ENCODE assay signal across 13 mouse cellular contexts in genomic region chr5:92469201-92470130, GRCm38 (mm10). TPM values are rescaled to one million over a fixed set of nuclear protein-coding genes. Genes with fewer than 3 reads are reported as not detected.
DNase-seq lines count a peak whose midpoint lies in the region; ATAC-seq and TF ChIP-seq lines count a peak whose summit lies in the region.
"Had no signal": no experiment of that assay in that cellular context is flagged by ENCODE, and none has a peak within 500 bp of the region (broad histone marks: within the 10 kb centered on the region; RNA-seq: fewer than 3 reads in every experiment).

No protein-coding gene starts in this region.

- no peak overlapping the region for H3K4me2 ChIP-seq in liver, embryonic 11.5 days
- H3K4me2 ChIP-seq: limb, embryonic 12.5 days; midbrain, embryonic 11.5 days had no signal

- TF ChIP-seq POLR2A in heart, adult 2 months (IDR thresholded peaks at IDR 0.05; ENCODE audit: insufficient read depth, low read depth, low read length) = no peak
- no peak for TF ChIP-seq POLR2A in liver, adult 2 months (IDR thresholded peaks at IDR 0.05; ENCODE audit: extremely low read depth, insufficient read depth, low read length)

- H3K27me3 ChIP-seq in heart, adult 2 months (ENCODE audit: control insufficient read depth, insufficient read depth, low read length) = no peaks in the 10 kb centered on the region
- no peaks in the 10 kb centered on the region for H3K27me3 ChIP-seq in liver, adult 2 months (ENCODE audit: control insufficient read depth, insufficient read depth, low read length)
- no peaks in the 10 kb centered on the region for H3K27me3 ChIP-seq in liver, embryonic 11.5 days (replicated peaks; ENCODE audit: control insufficient read depth, insufficient read depth, low read length)
- H3K27me3 ChIP-seq: limb, embryonic 12.5 days had no signal

- no peaks in the 10 kb centered on the region for H3K9me3 ChIP-seq in liver, embryonic 11.5 days (ENCODE audit: control insufficient read depth, low read length)
- H3K9me3 ChIP-seq: limb, embryonic 12.5 days had no signal

- TF ChIP-seq CTCF in heart, adult 2 months (IDR thresholded peaks at IDR 0.05) = no peak
- TF ChIP-seq CTCF in liver, adult 2 months (IDR thresholded peaks at IDR 0.05; ENCODE audit: low read depth, low read length) = no peak

- TF ChIP-seq EP300 in heart, adult 2 months (IDR thresholded peaks at IDR 0.05; ENCODE audit: insufficient read depth, low read depth, low read length) = no peak

- ATAC-seq in liver, embryonic 11.5 days (replicated peaks; ENCODE audit: low FRiP score) = no peak
- ATAC-seq: lung, postnatal 0 days had no signal

- H3K36me3 ChIP-seq in heart, adult 2 months (ENCODE audit: control insufficient read depth, insufficient read depth, low read length) = peaks cover 6% of the 10 kb centered on the region
- peaks cover 15% of the 10 kb centered on the region; the same call in 1 of the 2 replicates for H3K36me3 ChIP-seq in liver, adult 2 months (ENCODE audit: control insufficient read depth, insufficient read depth, low read length)
- no peaks in the 10 kb centered on the region for H3K36me3 ChIP-seq in liver, embryonic 11.5 days (ENCODE audit: control insufficient read depth, insufficient read depth, low read length)

- H3K4me1 ChIP-seq in heart, adult 2 months (ENCODE audit: control insufficient read depth, insufficient read depth, low read length) = peaks cover 13% of the 10 kb centered on the region
- H3K4me1 ChIP-seq in liver, adult 2 months (ENCODE audit: control insufficient read depth, insufficient read depth, low read length) = peaks cover 24% of the 10 kb centered on the region
- 0 out of 2 replicates have a peak, but pooled peaks cover 4% of the 10 kb centered on the region for H3K4me1 ChIP-seq in liver, embryonic 11.5 days (replicated peaks; ENCODE audit: control insufficient read depth, insufficient read depth, low read length)
- H3K4me1 ChIP-seq: limb, embryonic 12.5 days had no signal

- no peak overlapping the region for H3K27ac ChIP-seq in heart, adult 2 months
- H3K27ac ChIP-seq in liver, adult 2 months (replicated peaks; ENCODE audit: insufficient read depth, low read depth, low read length) = no peak overlapping the region
- H3K27ac ChIP-seq in liver, embryonic 11.5 days (ENCODE audit: low read depth, low read length) = no peak overlapping the region
- H3K27ac ChIP-seq: limb, embryonic 12.5 days had no signal

- peaks cover 3% of the 10 kb centered on the region; the same call in 1 of the 2 replicates for H3K79me2 ChIP-seq in heart, adult 2 months (replicated peaks; ENCODE audit: control insufficient read depth, insufficient read depth, low read length)
- H3K79me2 ChIP-seq in liver, adult 2 months (ENCODE audit: control insufficient read depth, insufficient read depth, low read length) = peaks cover 69% of the 10 kb centered on the region

- 71% methylated on average over 18 of the region's 18 CpGs for WGBS in heart, adult 2 months
- WGBS in liver, adult 2 months = 80% methylated on average over 18 of the region's 18 CpGs
- WGBS in liver, embryonic 11.5 days = 91% methylated on average over 18 of the region's 18 CpGs

- DNase-seq in heart, adult 11 months = peak; percentile 87
- no peak for DNase-seq in heart, adult 2 months
- DNase-seq in liver, adult 2 months (ENCODE audit: extremely low read depth, low read depth, low spot score) = peak; percentile 62
- DNase-seq in liver, embryonic 11.5 days (ENCODE audit: low spot score) = no peak
- DNase-seq in cerebellum, adult 9-10 months = peak; percentile 61
- peak; percentile 28 for DNase-seq in heart, postnatal 4 days
- no peak for DNase-seq in kidney, adult 8-10 months
- no peak for DNase-seq in kidney, adult 11 months
- DNase-seq: kidney, adult 2 months; thymus, adult 18-20 months had no signal

- no peak overlapping the region for H3K9ac ChIP-seq in heart, adult 2 months (ENCODE audit: low read depth, low read length)
- no peak overlapping the region for H3K9ac ChIP-seq in liver, adult 2 months (ENCODE audit: low read depth, low read length)
- H3K9ac ChIP-seq in liver, embryonic 11.5 days (ENCODE audit: low read depth, low read length) = no peak overlapping the region
- H3K9ac ChIP-seq: limb, embryonic 12.5 days had no signal

- intact Hi-C loops in heart, adult 2 months (cut with DNase I) = loop anchor here (2.0 kb wide), 1 partner anchor 15 kb away; no protein-coding TSS in a partner anchor

- no peak overlapping the region for H3K4me3 ChIP-seq in heart, adult 2 months
- no peak overlapping the region for H3K4me3 ChIP-seq in liver, adult 2 months (ENCODE audit: insufficient read depth, low read depth, low read length)
- H3K4me3 ChIP-seq in liver, embryonic 11.5 days (ENCODE audit: low read depth, low read length) = no peak overlapping the region
- H3K4me3 ChIP-seq: limb, embryonic 12.5 days had no signal

RNA-seq across cellular contexts. Expression of gene Nup54, which starts 34.4 kb away (rescaled TPM):
- total RNA-seq in heart, adult 2 months (2021) = 10 to 100 TPM; 14.5 to 20.9 TPM
- polyA plus RNA-seq in heart, adult 2 months (2012; rRNA removed) = 11.1 and 19.9 TPM in 2 replicates
- 20.0 and 21.9 TPM in 2 replicates for total RNA-seq in liver, adult 2 months (2014; rRNA removed)
- polyA plus RNA-seq in liver, adult 2 months (2012; rRNA removed) = 13.4 and 13.7 TPM in 2 replicates
- 72.5 and 82.5 TPM in 2 replicates for polyA plus RNA-seq in liver, embryonic 11.5 days (2014; fragmentation: Nextera tagmentation; extraction: Ambion mirVana)
- 10 to 100 TPM; 29.0 to 29.2 TPM for total RNA-seq in heart, postnatal 4 days (2021)

RNA-seq across cellular contexts. Expression of gene Scarb2, which starts 37.2 kb away (rescaled TPM):
- total RNA-seq in heart, adult 2 months (2021) = 10 to 100 TPM; 76.7 to 85.9 TPM
- polyA plus RNA-seq in heart, adult 2 months (2012; rRNA removed) = 38.5 and 74.6 TPM in 2 replicates
- 112 and 122 TPM in 2 replicates for total RNA-seq in liver, adult 2 months (2014; rRNA removed)
- polyA plus RNA-seq in liver, adult 2 months (2012; rRNA removed) = 28.5 and 32.4 TPM in 2 replicates
- polyA plus RNA-seq in liver, embryonic 11.5 days (2014; fragmentation: Nextera tagmentation; extraction: Ambion mirVana) = 5.7 and 7.0 TPM in 2 replicates
- 10 to 100 TPM; 83.8 to 88.7 TPM for total RNA-seq in heart, postnatal 4 days (2021)

Comparison
In these comparisons a context has a peak if more than half of its experiments do, and no peak if none do; other contexts are left out.
1. DNase-seq: peak in heart, adult 11 months (single experiment), liver, adult 2 months (single experiment), cerebellum, adult 9-10 months (single experiment) and heart, postnatal 4 days (single experiment); none in heart, adult 2 months (0 of 2), liver, embryonic 11.5 days (single experiment), kidney, adult 8-10 months (0 of 2) and kidney, adult 11 months (single experiment).